Mouse (Mus musculus): ENCODE results near the gene Tcf23. TPM values are rescaled to one million over a fixed set of nuclear protein-coding genes. Genes with fewer than 3 reads are reported as not detected.

Tcf23 gene
- polyA plus RNA-seq, 1 experiment = not detected

- TF ChIP-seq GATA1 (IDR thresholded peaks at IDR 0.05; ENCODE audit: low read length) = no peak
Observed at GRCm38 (mm10) chr5:31001560-31001959, 33.1 kb downstream of the Tcf23 start.

GRCm38 (mm10) chr5:31004184-31004583 lies 35.7 kb downstream of the Tcf23 start:
- no peak for TF ChIP-seq GATA1 (IDR thresholded peaks at IDR 0.05; ENCODE audit: low read length)

- TF ChIP-seq GATA1 (IDR thresholded peaks at IDR 0.05; ENCODE audit: low read length) = no peak
Observed at GRCm38 (mm10) chr5:31012737-31013136, 44.3 kb downstream of the Tcf23 start.

- TF ChIP-seq GATA1 (IDR thresholded peaks at IDR 0.05; ENCODE audit: low read length) = no peak
Observed at GRCm38 (mm10) chr5:31015913-31016312, 47.5 kb downstream of the Tcf23 start.

- TF ChIP-seq GATA1 (IDR thresholded peaks at IDR 0.05; ENCODE audit: low read length) = no peak
Observed at GRCm38 (mm10) chr5:31022690-31023089, 54.2 kb downstream of the Tcf23 start.

GRCm38 (mm10) chr5:31023254-31023653 lies 54.8 kb downstream of the Tcf23 start:
- no peak for TF ChIP-seq GATA1 (IDR thresholded peaks at IDR 0.05; ENCODE audit: low read length)

GRCm38 (mm10) chr5:31024641-31025040 lies 56.2 kb downstream of the Tcf23 start:
- TF ChIP-seq GATA1 (IDR thresholded peaks at IDR 0.05; ENCODE audit: low read length) = no peak

Other genes starting within 250 kb of the Tcf23 start
- gene Mapre3, start 154.0 kb upstream of the Tcf23 start, polyA plus RNA-seq (2012) = not detected in 2 replicates
- gene Tmem214, start 100.7 kb upstream of the Tcf23 start, polyA plus RNA-seq (2012) = 28.5 and 36.1 TPM in 2 replicates
- gene Agbl5, start 80.0 kb upstream of the Tcf23 start, polyA plus RNA-seq (2012) = 34.9 and 40.4 TPM in 2 replicates
- gene Ost4, start 60.9 kb upstream of the Tcf23 start, polyA plus RNA-seq (2012) = 72.2 and 79.8 TPM in 2 replicates
- 1.3 and 1.7 TPM in 2 replicates for gene Emilin1, start 55.3 kb upstream of the Tcf23 start, polyA plus RNA-seq (2012)
- gene Khk, start 47.2 kb upstream of the Tcf23 start, polyA plus RNA-seq (2012) = 38.7 and 67.1 TPM in 2 replicates
- not detected in 2 replicates for gene Cgref1, start 23.1 kb upstream of the Tcf23 start, polyA plus RNA-seq (2012)
- 52.8 and 78.2 TPM in 2 replicates for gene Preb, start 8.3 kb upstream of the Tcf23 start, polyA plus RNA-seq (2012)
- gene Atraid, start 79.7 kb downstream of the Tcf23 start, polyA plus RNA-seq (2012) = 15.6 and 22.3 TPM in 2 replicates
- gene Slc5a6, start 80.3 kb downstream of the Tcf23 start, polyA plus RNA-seq (2012) = 5.7 and 15.3 TPM in 2 replicates
- 640 and 661 TPM in 2 replicates for gene Cad, start 86.1 kb downstream of the Tcf23 start, polyA plus RNA-seq (2012)
- not detected in 2 replicates for gene Dnajc5g, start 137.6 kb downstream of the Tcf23 start, polyA plus RNA-seq (2012)
- gene Slc30a3, start 139.6 kb downstream of the Tcf23 start, polyA plus RNA-seq (2012) = not detected in 2 replicates
- gene Trim54, start 148.1 kb downstream of the Tcf23 start, polyA plus RNA-seq (2012) = not detected in 2 replicates
- not detected in 2 replicates for gene Ucn, start 170.2 kb downstream of the Tcf23 start, polyA plus RNA-seq (2012)
- gene Mpv17, start 185.6 kb downstream of the Tcf23 start, polyA plus RNA-seq (2012) = 25.8 and 30.0 TPM in 2 replicates
- gene Gm29609, start 211.2 kb downstream of the Tcf23 start, polyA plus RNA-seq (2012) = 0.95 and 12.6 TPM in 2 replicates
- 68.0 and 86.7 TPM in 2 replicates for gene Gtf3c2, start 211.5 kb downstream of the Tcf23 start, polyA plus RNA-seq (2012)
- 48.5 and 68.0 TPM in 2 replicates for gene Snx17, start 224.6 kb downstream of the Tcf23 start, polyA plus RNA-seq (2012)
- 235 and 311 TPM in 2 replicates for gene Eif2b4, start 224.8 kb downstream of the Tcf23 start, polyA plus RNA-seq (2012)
- 24.4 and 32.0 TPM in 2 replicates for gene Zfp513, start 233.6 kb downstream of the Tcf23 start, polyA plus RNA-seq (2012)

Data from G1E-ER4 (cell line).